In genomic region chr1:150681006-150681405, GRCm38 (mm10) we compare ENCODE assay signal across 8 mouse cellular contexts.
A peak's percentile ranks its signal among the peaks of the same experiment; 100 is the strongest.
DNase-seq lines count a peak whose midpoint lies in the region; ATAC-seq lines count a peak whose summit lies in the region.

No protein-coding gene starts in this region.

- no peak overlapping the region for H3K4me2 ChIP-seq in neural tube, embryonic 14.5 days (ENCODE audit: low read depth, low read length)
- no peak overlapping the region for H3K4me2 ChIP-seq in limb, embryonic 15.5 days

- H3K4me1 ChIP-seq in neural tube, embryonic 14.5 days (ENCODE audit: control insufficient read depth, insufficient read depth, low read length), result no peaks in the 10 kb centered on the region
- H3K4me1 ChIP-seq in embryonic facial prominence, embryonic 10.5 days, result peaks cover 27% of the 10 kb centered on the region
- peaks cover 18% of the 10 kb centered on the region for H3K4me1 ChIP-seq in limb, embryonic 15.5 days

- peak; percentile 28; the same call in 1 of the 2 replicates for ATAC-seq in neural tube, embryonic 14.5 days (ENCODE audit: low read depth)
- ATAC-seq in limb, embryonic 15.5 days (ENCODE audit: insufficient number of reproducible peaks, low FRiP score, low TSS enrichment, low read depth), result no peak
- ATAC-seq in inflammation-experienced regulatory T-cells, adult 6 months, result no peak

- H3K4me3 ChIP-seq in neural tube, embryonic 14.5 days (ENCODE audit: low read depth, low read length), result no peak overlapping the region
- no peak overlapping the region for H3K4me3 ChIP-seq in embryonic facial prominence, embryonic 10.5 days
- no peak overlapping the region for H3K4me3 ChIP-seq in limb, embryonic 15.5 days

- no peaks in the 10 kb centered on the region for H3K36me3 ChIP-seq in neural tube, embryonic 14.5 days (ENCODE audit: control insufficient read depth, insufficient read depth, low read length)
- peaks cover 37% of the 10 kb centered on the region for H3K36me3 ChIP-seq in embryonic facial prominence, embryonic 10.5 days (replicated peaks)
- H3K36me3 ChIP-seq in limb, embryonic 15.5 days, result no peaks in the 10 kb centered on the region; the same call in 1 of the 2 replicates

- H3K9me3 ChIP-seq in neural tube, embryonic 14.5 days (ENCODE audit: control insufficient read depth, low read length), result no peaks in the 10 kb centered on the region
- no peaks in the 10 kb centered on the region for H3K9me3 ChIP-seq in embryonic facial prominence, embryonic 10.5 days
- no peaks in the 10 kb centered on the region for H3K9me3 ChIP-seq in limb, embryonic 15.5 days

- H3K9ac ChIP-seq in neural tube, embryonic 14.5 days (replicated peaks; ENCODE audit: low read depth, low read length), result no peak overlapping the region
- H3K9ac ChIP-seq in limb, embryonic 15.5 days, result no peak overlapping the region

- H3K27me3 ChIP-seq in neural tube, embryonic 14.5 days (ENCODE audit: control insufficient read depth, insufficient read depth, low read length), result no peaks in the 10 kb centered on the region
- H3K27me3 ChIP-seq in embryonic facial prominence, embryonic 10.5 days (replicated peaks; ENCODE audit: low read depth, poor library complexity, severe bottlenecking), result no peaks in the 10 kb centered on the region
- no peaks in the 10 kb centered on the region for H3K27me3 ChIP-seq in limb, embryonic 15.5 days

- 84% methylated on average over 15 of the region's 15 CpGs for WGBS in neural tube, embryonic 14.5 days
- 81% methylated on average over 15 of the region's 15 CpGs for WGBS in embryonic facial prominence, embryonic 10.5 days
- WGBS in limb, embryonic 15.5 days, result 59% methylated on average over 15 of the region's 15 CpGs

- peak; percentile 4 for DNase-seq in heart, postnatal 4 days
- DNase-seq in heart, adult 9 months (ENCODE audit: low spot score in 2 of 2), result no peak
- no peak for DNase-seq in neural tube, embryonic 10.5 days (ENCODE audit: extremely low spot score, low spot score)
- no peak for DNase-seq in embryonic facial prominence, embryonic 10.5 days (ENCODE audit: low spot score)
- no peak for DNase-seq in kidney, adult 11 months

- no peak overlapping the region for H3K27ac ChIP-seq in neural tube, embryonic 14.5 days (ENCODE audit: low read depth, low read length)
- H3K27ac ChIP-seq in embryonic facial prominence, embryonic 10.5 days (replicated peaks), result peak overlapping the region; percentile 36; the same call in 1 of the 2 replicates
- peak overlapping the region; percentile 48 for H3K27ac ChIP-seq in limb, embryonic 15.5 days
